Mouse (Mus musculus) left cerebral cortex, postnatal 25 days (tissue): ENCODE data around the gene Mmaa. TPM values are rescaled to one million over a fixed set of nuclear protein-coding genes. Genes with fewer than 3 reads are reported as not detected.
A peak's percentile ranks its signal among the peaks of the same experiment; 100 is the strongest.

Experiments used
- DNase-seq, 2 experiments: peaks; one replicate each; pipeline ENCODE4 v3.0.0; 2022; ENCODE audit warnings: low spot score in 2 of 2, mixed read lengths in 1 of 2
- intact Hi-C: fragments of 180-260 bp; cut with DNase I; formaldehyde crosslinking; loops from one replicate; pipeline ENCODE4 v1.15.1; 2025
- total RNA-seq, 2 experiments: library from RNA; stranded (reverse); gene quantifications; 2 replicates each; pipeline ENCODE4 v1.2.3; 2021

Gene Mmaa
- total RNA-seq, 2 experiments from 2014 or later = 24.1 to 27.3 TPM

- DNase-seq = no peak
- intact Hi-C loops = no loop called here
Observed at GRCm38 (mm10) chr8:79292712-79293264, 1.9 kb downstream of the Mmaa start.

- intact Hi-C loops = no loop called here
Observed at GRCm38 (mm10) chr8:79289592-79289991, 5.1 kb downstream of the Mmaa start.

DNA sequence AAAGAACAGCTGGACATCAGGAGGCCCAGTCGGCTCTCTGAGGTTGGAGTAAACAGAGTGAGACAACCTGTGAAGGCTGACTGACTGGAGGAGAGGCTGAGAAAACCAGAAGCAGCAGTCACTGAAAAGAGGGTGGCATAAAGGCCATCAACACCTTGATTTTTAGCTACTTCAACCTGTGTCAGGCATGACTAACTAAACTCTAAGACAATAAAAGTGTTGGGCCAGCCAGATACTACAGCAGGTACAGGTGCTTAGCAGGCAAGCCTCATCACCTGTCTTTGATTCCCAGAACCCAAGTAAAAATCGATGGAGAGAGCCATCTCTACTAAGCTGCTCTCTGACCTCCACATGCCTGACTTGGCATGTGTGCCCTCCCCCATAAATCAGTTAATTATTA lies 6.1 kb downstream of the Mmaa start:
- intact Hi-C loops = no loop called here
- DNase-seq = no peak

More at GRCm38 (mm10) chr8:79289592-79289991, 5.1 kb downstream of the Mmaa start:
- DNase-seq = no peak

GRCm38 (mm10) chr8:79288250-79288649 lies 6.5 kb downstream of the Mmaa start:
- intact Hi-C loops = no loop called here
- no peak for DNase-seq

DNA sequence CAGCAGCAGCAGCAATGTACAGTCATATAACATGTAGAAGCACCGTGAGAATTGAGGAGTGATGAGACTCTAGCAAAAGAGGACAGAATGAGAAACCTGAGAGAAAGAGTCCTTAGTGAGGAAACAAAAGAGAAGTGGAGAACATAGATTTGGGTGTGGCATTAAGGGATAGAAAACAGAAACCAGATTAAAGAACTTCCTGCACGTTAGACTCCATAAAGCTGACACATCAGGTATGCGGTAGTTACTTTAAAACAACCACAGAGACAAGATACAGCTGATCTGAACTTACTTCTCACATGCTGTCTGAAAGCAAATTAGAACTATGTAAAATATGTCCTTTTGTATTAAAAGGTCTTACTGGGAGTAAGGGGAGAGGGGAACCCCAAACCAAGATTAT lies 8.3 kb downstream of the Mmaa start:
- DNase-seq = no peak

DNA sequence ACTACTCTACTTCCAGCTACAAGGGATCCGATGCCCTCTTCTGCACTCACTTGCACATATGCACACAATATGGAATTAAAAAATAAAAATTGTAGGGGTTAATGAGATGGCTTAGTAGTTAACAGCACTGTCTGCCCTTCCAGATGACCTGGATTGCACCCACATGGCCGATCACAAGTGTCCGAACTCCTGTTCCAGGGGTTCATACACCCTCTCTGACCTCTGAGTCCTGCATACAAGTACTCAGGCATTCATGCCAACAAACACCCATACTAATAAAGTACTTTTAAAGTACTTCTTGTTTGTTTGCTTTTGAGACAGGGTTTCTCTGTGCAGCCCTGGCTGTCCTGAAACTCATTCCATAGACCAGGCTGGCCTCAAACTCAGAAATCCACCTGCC lies 10.1 kb downstream of the Mmaa start:
- no peak for DNase-seq
- intact Hi-C loops = no loop called here

More for the DNA sequence above, 8.3 kb downstream of the Mmaa start:
- intact Hi-C loops = no loop called here

GRCm38 (mm10) chr8:79281376-79281890 lies 13.3 kb downstream of the Mmaa start:
- no peak for DNase-seq
- intact Hi-C loops = no loop called here

- intact Hi-C loops = no loop called here
- DNase-seq = no peak
Observed at GRCm38 (mm10) chr8:79277264-79277870, 17.4 kb downstream of the Mmaa start.

DNA sequence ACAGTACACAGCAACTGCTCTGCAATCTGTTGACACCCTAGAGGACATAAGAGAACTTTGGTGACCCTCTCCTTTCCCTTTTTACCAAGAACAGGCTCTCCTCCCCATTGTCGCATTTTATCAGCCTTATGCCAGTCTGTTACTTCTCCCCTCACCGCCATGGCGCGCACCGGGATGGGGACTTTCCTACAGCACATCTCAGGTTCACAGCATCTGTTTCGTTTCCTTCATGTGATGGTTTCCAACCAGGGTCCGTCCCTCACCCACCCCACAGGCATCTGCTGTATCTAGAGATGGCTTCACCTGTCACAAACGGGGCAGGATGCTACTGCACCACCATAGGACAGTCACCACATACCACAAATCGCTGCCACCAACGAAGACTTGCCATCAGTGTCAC lies 19.8 kb downstream of the Mmaa start:
- intact Hi-C loops = no loop called here
- DNase-seq = no peak

GRCm38 (mm10) chr8:79273776-79274175 lies 21.0 kb downstream of the Mmaa start:
- intact Hi-C loops = no loop called here
- DNase-seq = no peak

- intact Hi-C loops = no loop called here
- DNase-seq = no peak
Observed at GRCm38 (mm10) chr8:79272676-79273075, 22.1 kb downstream of the Mmaa start.

- intact Hi-C loops = no loop called here
- no peak for DNase-seq
Observed at GRCm38 (mm10) chr8:79268921-79269320, 25.8 kb downstream of the Mmaa start.

DNA sequence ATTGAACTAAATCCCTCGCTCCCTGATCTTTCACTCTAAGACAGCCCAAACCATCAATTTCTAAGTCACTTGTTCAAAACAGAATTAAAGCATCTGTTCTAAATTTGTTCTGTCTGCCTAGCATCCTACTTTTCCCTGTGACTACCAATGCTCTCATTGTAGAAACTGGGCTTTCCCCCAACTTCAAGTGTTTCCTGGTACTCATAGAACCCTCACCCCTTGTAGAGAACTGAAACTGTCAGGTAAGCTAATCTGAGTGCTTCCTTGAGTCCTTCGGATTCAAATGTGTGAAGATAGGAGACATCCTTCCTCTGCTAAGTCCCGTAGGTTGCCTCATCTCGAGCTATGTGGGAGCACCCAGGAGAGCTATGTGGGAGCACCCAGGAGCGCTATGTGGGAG lies 32.8 kb downstream of the Mmaa start:
- DNase-seq = peak in 1 of 2 experiments; percentile 5
- intact Hi-C loops = no loop called here

- DNase-seq = peak in 1 of 2 experiments; percentile 6
- intact Hi-C loops = no loop called here
Observed at GRCm38 (mm10) chr8:79256076-79256705, 38.5 kb downstream of the Mmaa start.

- DNase-seq = no peak
Observed at GRCm38 (mm10) chr8:79253742-79254141, 41.0 kb downstream of the Mmaa start.

DNA sequence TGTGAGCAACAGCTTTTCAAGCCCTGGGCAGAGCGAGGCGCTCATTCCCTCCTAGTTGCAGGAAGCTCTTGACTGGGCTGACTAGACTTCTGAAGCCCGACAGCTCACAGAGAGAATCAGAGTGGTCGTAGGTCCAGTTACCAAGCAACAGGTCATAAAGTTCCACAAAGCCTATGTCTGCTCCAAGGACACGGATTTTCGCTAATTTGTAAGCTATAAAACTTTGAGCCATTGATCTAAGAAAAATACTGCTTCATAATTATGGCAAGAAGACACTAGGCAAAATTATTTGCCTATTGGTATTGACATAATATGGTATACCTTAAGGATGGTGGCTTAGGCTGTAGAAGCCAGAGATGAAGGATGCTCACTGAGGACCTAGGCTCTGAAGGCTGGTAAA lies 46.3 kb downstream of the Mmaa start, which contains the start of gene 1700011L22Rik:
TSS of gene 1700011L22Rik (minus strand) at position 101 of the 400 bp plus-strand sequence.
- intact Hi-C loops = no loop called here
- DNase-seq = no peak

More at GRCm38 (mm10) chr8:79253742-79254141, 41.0 kb downstream of the Mmaa start:
- intact Hi-C loops = no loop called here

GRCm38 (mm10) chr8:79243422-79243821 lies 51.3 kb downstream of the Mmaa start:
- intact Hi-C loops = no loop called here
- DNase-seq = no peak

DNA sequence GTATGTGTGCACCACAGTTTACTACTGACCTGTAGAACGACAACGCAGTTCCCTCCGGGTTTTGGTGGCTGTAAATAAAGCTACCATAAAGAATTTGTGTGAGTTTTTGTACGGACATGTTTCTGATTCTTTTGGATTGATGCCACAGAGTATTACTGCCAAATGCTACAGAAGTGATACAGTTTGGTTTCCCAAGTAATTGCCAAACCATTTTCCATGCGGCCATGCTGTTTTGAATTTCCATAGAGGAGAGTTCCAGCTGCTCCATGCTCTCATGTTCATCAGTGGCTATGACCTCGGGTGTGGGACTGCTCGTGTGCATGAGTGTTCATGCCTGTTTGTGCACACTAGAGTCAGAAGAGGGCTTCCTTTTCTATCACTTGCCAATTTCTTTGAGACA lies 54.7 kb downstream of the Mmaa start:
- intact Hi-C loops = no loop called here
- no peak for DNase-seq

- intact Hi-C loops = no loop called here
- DNase-seq = no peak
Observed at GRCm38 (mm10) chr8:79239320-79239719, 55.4 kb downstream of the Mmaa start.

GRCm38 (mm10) chr8:79229266-79229888 lies 65.4 kb downstream of the Mmaa start:
- no peak for DNase-seq
- intact Hi-C loops = no loop called here
